Mouse (Mus musculus) stomach, postnatal 0 days (tissue): Measurements from ENCODE around the gene Pros1. TPM values are rescaled to one million over a fixed set of nuclear protein-coding genes. Genes with fewer than 3 reads are reported as not detected.

Experiments
- ATAC-seq: fragments of 200-750 bp; cut with Nextera tagmentation; 2 replicates; pipeline ENCODE4 v1.8.0; 2017; ENCODE audit not compliant: low FRiP score, low TSS enrichment
- DNase-seq: peaks from one replicate; pipeline ENCODE4 v3.0.0-alpha.2; 2016; ENCODE audit warnings: low spot score
- H3K27ac ChIP-seq: fragments of 300-500 bp; sonication (generic); replicated peaks from 2 replicates; pipeline ENCODE4 v1.5.1; 2014; ENCODE audit warnings: mild to moderate bottlenecking, control low read depth
- H3K27me3 ChIP-seq: fragments of 300-500 bp; sonication (generic); 2 replicates; pipeline ENCODE4 v1.6.1; 2014; ENCODE audit warnings: low read length; ENCODE audit not compliant: control insufficient read depth, insufficient read depth
- H3K36me3 ChIP-seq: fragments of 300-500 bp; sonication (generic); 2 replicates; pipeline ENCODE4 v1.6.1; 2014; ENCODE audit warnings: low read length, mixed read lengths; ENCODE audit not compliant: control insufficient read depth, insufficient read depth
- H3K4me1 ChIP-seq: fragments of 300-500 bp; sonication (generic); replicated peaks from 2 replicates; pipeline ENCODE4 v1.6.1; 2014; ENCODE audit warnings: antibody characterized with exemption; ENCODE audit not compliant: control insufficient read depth, insufficient read depth
- H3K4me2 ChIP-seq: fragments of 300-500 bp; sonication (generic); replicated peaks from 2 replicates; pipeline ENCODE4 v1.6.1; 2014; ENCODE audit warnings: low read depth, mild to moderate bottlenecking, control low read depth, moderate library complexity
- H3K4me3 ChIP-seq: fragments of 300-500 bp; sonication (generic); 2 replicates; pipeline ENCODE4 v1.5.1; 2014; ENCODE audit warnings: low read depth, low read length, control low read depth
- H3K9ac ChIP-seq: fragments of 300-500 bp; sonication (generic); 2 replicates; pipeline ENCODE4 v1.6.1; 2014; ENCODE audit warnings: mild to moderate bottlenecking, low read length, control low read depth, mixed read lengths
- H3K9me3 ChIP-seq: fragments of 300-500 bp; sonication (generic); 2 replicates; pipeline ENCODE4 v1.6.1; 2016; ENCODE audit warnings: low read length; ENCODE audit not compliant: control insufficient read depth
- CTCF ChIP-seq: IDR thresholded peaks from 2 replicates; pipeline ENCODE4 v1.5.1; 2016; ENCODE audit warnings: antibody characterized with exemption, low read depth, mild to moderate bottlenecking, moderate library complexity
- EP300 ChIP-seq: optimal IDR thresholded peaks from 2 replicates; pipeline ENCODE3; 2016; ENCODE audit warnings: antibody characterized with exemption
- WGBS: fragments of 180-500 bp; shearing (Covaris S2); extraction: QIAGEN DNeasy Blood & Tissue Kit; methylation state at CpG from one replicate; pipeline ENCODE4 v1.1.7; 2014; 5-methylcytosine and 5-hydroxymethylcytosine counted together
- polyA plus RNA-seq: library from polyadenylated mRNA; unstranded; fragments of >200 nt; fragmentation: Nextera tagmentation; extraction: Ambion mirVana; gene quantifications from 2 replicates; pipeline ENCODE4 v1.2.1, GENCODE M21; 2015

Gene Pros1
- polyA plus RNA-seq = 24.9 and 26.6 TPM in 2 replicates

DNA sequence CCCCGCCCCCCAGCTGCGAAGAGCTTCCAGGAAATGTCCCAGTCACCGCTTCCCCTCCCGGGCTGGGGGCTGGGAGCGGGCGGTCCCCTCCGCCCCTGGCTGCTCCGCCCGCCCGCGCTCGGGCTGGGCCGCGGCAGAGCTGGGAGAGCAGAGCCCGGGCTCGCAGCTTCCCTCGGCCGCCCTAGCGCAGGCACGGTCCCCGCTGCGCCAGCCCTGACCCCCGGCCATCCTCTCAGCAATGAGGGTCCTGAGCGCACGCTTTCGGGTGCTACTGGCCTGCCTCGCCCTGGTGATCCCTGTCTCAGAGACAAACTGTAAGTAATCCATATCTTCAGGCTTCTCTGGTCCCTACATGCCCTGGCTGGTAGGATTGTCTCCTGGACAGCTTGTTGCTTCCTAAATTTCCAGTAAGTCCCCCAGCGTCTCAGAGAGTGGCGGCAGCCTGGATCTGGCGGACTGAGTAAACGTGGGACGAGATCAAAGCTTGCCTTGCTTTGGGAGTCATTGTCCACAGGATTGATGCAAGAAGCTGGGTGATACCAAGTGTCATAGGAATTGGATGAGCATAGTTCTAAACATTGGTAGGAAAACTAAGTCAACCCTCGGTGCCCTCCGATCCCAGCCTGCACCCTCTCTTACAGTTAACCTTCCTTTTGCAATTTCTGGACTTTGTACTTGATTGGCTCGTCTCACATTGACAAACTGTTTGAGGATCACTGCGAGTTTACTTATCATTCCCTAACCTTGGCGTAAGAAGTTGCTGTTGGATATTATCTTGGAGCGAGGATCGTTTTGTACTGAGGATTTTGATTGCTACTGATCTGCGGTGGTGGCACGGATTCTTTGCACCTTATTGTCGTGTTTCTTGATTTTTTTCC, at the start of gene Pros1:
Pros1 (plus strand) TSS at position 117 of the 878 bp plus-strand sequence.
- no peaks in the 10 kb centered on the region for H3K9me3 ChIP-seq
- H3K9ac ChIP-seq = peak within 1 kb of the TSS; percentile 82
- ATAC-seq (peak; percentile 93), DNase-seq (peak; percentile 65)
- peak within 1 kb of the TSS; percentile 86 for H3K27ac ChIP-seq
- 3% methylated on average over 40 of the region's 42 CpGs for WGBS
- no peaks in the 10 kb centered on the region for H3K36me3 ChIP-seq
- H3K4me3 ChIP-seq = peak within 1 kb of the TSS; percentile 64
- H3K4me1 ChIP-seq = no peaks in the 10 kb centered on the region
- TF ChIP-seq CTCF = no peak
- no peak for TF ChIP-seq EP300
- peak within 1 kb of the TSS; percentile 83 for H3K4me2 ChIP-seq
- no peaks in the 10 kb centered on the region for H3K27me3 ChIP-seq

- Histone ChIP-seq H3K4me1 (no peaks in the 10 kb centered on the region), H3K9me3 (no peaks in the 10 kb centered on the region), H3K9ac (no peak overlapping the region), H3K27ac (no peak overlapping the region), H3K4me2 (no peak overlapping the region), H3K4me3 (no peak overlapping the region), H3K27me3 (no peaks in the 10 kb centered on the region), H3K36me3 (no peaks in the 10 kb centered on the region)
- ATAC-seq (no peak), DNase-seq (no peak)
- WGBS = 92% methylated on average over 3 of the region's 3 CpGs
- TF ChIP-seq CTCF (no peak), EP300 (no peak)
Measured at GRCm38 (mm10) chr16:62804621-62805020, 49.5 kb upstream of the Pros1 start.

- ATAC-seq (peak; percentile 93), DNase-seq (peak; percentile 48)
- no peaks in the 10 kb centered on the region for H3K9me3 ChIP-seq
- H3K27me3 ChIP-seq = no peaks in the 10 kb centered on the region
- 43% methylated on average over 8 of the region's 8 CpGs for WGBS
- H3K4me2 ChIP-seq = no peak overlapping the region; the same call in 1 of the 2 replicates
- H3K27ac ChIP-seq = peak overlapping the region; percentile 53
- H3K4me1 ChIP-seq = no peaks in the 10 kb centered on the region
- no peaks in the 10 kb centered on the region for H3K36me3 ChIP-seq
- no peak overlapping the region for H3K4me3 ChIP-seq
- H3K9ac ChIP-seq = no peak overlapping the region
- TF ChIP-seq EP300 (no peak), CTCF (no peak)
Measured at GRCm38 (mm10) chr16:62807249-62807979, 46.7 kb upstream of the Pros1 start.

- ATAC-seq (no peak), DNase-seq (no peak)
- Histone ChIP-seq H3K9me3 (no peaks in the 10 kb centered on the region), H3K27me3 (no peaks in the 10 kb centered on the region), H3K36me3 (no peaks in the 10 kb centered on the region), H3K27ac (no peak overlapping the region), H3K4me2 (no peak overlapping the region), H3K9ac (no peak overlapping the region), H3K4me3 (no peak overlapping the region), H3K4me1 (no peaks in the 10 kb centered on the region)
- 69% methylated on average over 4 of the region's 4 CpGs for WGBS
- TF ChIP-seq CTCF (no peak), EP300 (no peak)
Measured at GRCm38 (mm10) chr16:62810855-62811254, 43.3 kb upstream of the Pros1 start.

GRCm38 (mm10) chr16:62813790-62814189, 40.3 kb upstream of the Pros1 start:
- Histone ChIP-seq H3K9ac (no peak overlapping the region), H3K27ac (no peak overlapping the region), H3K27me3 (no peaks in the 10 kb centered on the region), H3K4me2 (no peak overlapping the region), H3K36me3 (no peaks in the 10 kb centered on the region), H3K9me3 (no peaks in the 10 kb centered on the region), H3K4me1 (no peaks in the 10 kb centered on the region), H3K4me3 (no peak overlapping the region)
- no peak for DNase-seq
- no peak for TF ChIP-seq CTCF
- no peak for TF ChIP-seq EP300
- ATAC-seq = no peak
- WGBS = 61% methylated on average over 5 of the region's 5 CpGs

- H3K4me3 ChIP-seq = peak within 1 kb of the TSS; percentile 18; the same call in 1 of the 2 replicates
Measured at GRCm38 (mm10) chr16:62814491-62814890, 39.6 kb upstream of the Pros1 start, which contains the start of gene Stx19. Stx19 (plus strand) TSS chr16:62814676.

More at GRCm38 (mm10) chr16:62814491-62814890, 39.6 kb upstream of the Pros1 start, which contains the start of gene Stx19:
- no peaks in the 10 kb centered on the region for H3K9me3 ChIP-seq
- no peaks in the 10 kb centered on the region for H3K27me3 ChIP-seq
- H3K27ac ChIP-seq = peak within 1 kb of the TSS; percentile 80
- H3K4me1 ChIP-seq = no peaks in the 10 kb centered on the region
- TF ChIP-seq CTCF (no peak), EP300 (peak; percentile 65)
- H3K4me2 ChIP-seq = no peak within 1 kb of the TSS
- ATAC-seq = peak; percentile 96
- WGBS = 24% methylated on average over 5 of the region's 5 CpGs
- peak; percentile 85 for DNase-seq
- H3K36me3 ChIP-seq = no peaks in the 10 kb centered on the region
- H3K9ac ChIP-seq = no peak within 1 kb of the TSS
